Mouse (Mus musculus) forebrain, embryonic 14.5 days (tissue): ENCODE data around the gene Gin1. TPM values are rescaled to one million over a fixed set of nuclear protein-coding genes. Genes with fewer than 3 reads are reported as not detected.
"Not testable (repeated sequence)": the region's sequence is repeated elsewhere in the genome, so short reads cannot be mapped to it uniquely, and the experiment has no call there.

Experiments used
- ATAC-seq: fragments of 200-750 bp; cut with Nextera tagmentation; 2 replicates; pipeline ENCODE4 v1.8.0; 2017; ENCODE audit warnings: mild to moderate bottlenecking, moderate library complexity
- DNase-seq: peaks from one replicate; pipeline ENCODE4 v3.0.0-alpha.2; 2015; ENCODE audit warnings: low spot score
- H3K27ac ChIP-seq: fragments of 300-500 bp; sonication (generic); 2 replicates; pipeline ENCODE4 v1.5.1; 2014; ENCODE audit warnings: low read depth, mild to moderate bottlenecking, control low read depth, low read length, moderate library complexity
- H3K27me3 ChIP-seq: fragments of 300-500 bp; sonication (generic); replicated peaks from 2 replicates; pipeline ENCODE4 v1.6.1; 2014; ENCODE audit warnings: low read length, control low read depth, mixed read lengths; ENCODE audit not compliant: control insufficient read depth, insufficient read depth
- H3K36me3 ChIP-seq: fragments of 300-500 bp; sonication (generic); 2 replicates; pipeline ENCODE4 v1.6.1; 2014; ENCODE audit warnings: low read length, control low read depth; ENCODE audit not compliant: control insufficient read depth, insufficient read depth
- H3K4me1 ChIP-seq: fragments of 300-500 bp; sonication (generic); 2 replicates; pipeline ENCODE4 v1.6.1; 2014; ENCODE audit warnings: antibody characterized with exemption, low read length, control low read depth; ENCODE audit not compliant: control insufficient read depth, insufficient read depth
- H3K4me2 ChIP-seq: fragments of 300-500 bp; sonication (generic); 2 replicates; pipeline ENCODE4 v1.6.1; 2014; ENCODE audit warnings: mild to moderate bottlenecking, control low read depth, low read length
- H3K4me3 ChIP-seq: fragments of 300-500 bp; sonication (generic); 2 replicates; pipeline ENCODE4 v1.5.1; 2014; ENCODE audit warnings: low read depth, low read length, control low read depth
- H3K9ac ChIP-seq: fragments of 300-500 bp; sonication (generic); 2 replicates; pipeline ENCODE4 v1.6.1; 2014; ENCODE audit warnings: mild to moderate bottlenecking, low read length, control low read depth, moderate library complexity
- H3K9me3 ChIP-seq: fragments of 300-500 bp; sonication (generic); replicated peaks from 2 replicates; pipeline ENCODE4 v1.6.1; 2016; ENCODE audit warnings: low read length, control low read depth, mixed read lengths; ENCODE audit not compliant: control insufficient read depth
- WGBS: fragments of 180-500 bp; shearing (Covaris S2); extraction: QIAGEN DNeasy Blood & Tissue Kit; methylation state at CpG from one replicate; pipeline ENCODE4 v1.1.7; 2014; 5-methylcytosine and 5-hydroxymethylcytosine counted together
- polyA plus RNA-seq: library from polyadenylated mRNA; unstranded; fragments of >200 nt; fragmentation: Nextera tagmentation; extraction: Ambion mirVana; gene quantifications from 2 replicates; pipeline ENCODE4 v1.2.1, GENCODE M21; 2014

The Gin1 gene
- polyA plus RNA-seq, 1 experiment from 2014 or later: 16.5 TPM

GRCm38 (mm10) chr1:97759841-97760240 lies 10.1 kb upstream of the Gin1 start:
- ATAC-seq: no peak
- H3K27me3 ChIP-seq: no peaks in the 10 kb centered on the region
- H3K4me2 ChIP-seq: no peak overlapping the region
- H3K4me3 ChIP-seq: no peak overlapping the region
- H3K27ac ChIP-seq: no peak overlapping the region
- no peak for DNase-seq
- no peaks in the 10 kb centered on the region for H3K9me3 ChIP-seq
- no peaks in the 10 kb centered on the region; the same call in 1 of the 2 replicates for H3K4me1 ChIP-seq
- peaks cover 20% of the 10 kb centered on the region for H3K36me3 ChIP-seq
- no peak overlapping the region for H3K9ac ChIP-seq

GRCm38 (mm10) chr1:97760598-97760997 lies 9.4 kb upstream of the Gin1 start:
- ATAC-seq (no peak), DNase-seq (no peak)
- Histone ChIP-seq H3K4me3 (no peak overlapping the region), H3K4me2 (no peak overlapping the region), H3K36me3 (peaks cover 13% of the 10 kb centered on the region), H3K27ac (no peak overlapping the region), H3K4me1 (no peaks in the 10 kb centered on the region; the same call in 1 of the 2 replicates), H3K27me3 (no peaks in the 10 kb centered on the region), H3K9ac (no peak overlapping the region), H3K9me3 (no peaks in the 10 kb centered on the region)
- WGBS: 91% methylated on average over 7 of the region's 7 CpGs

- no peak overlapping the region for H3K4me3 ChIP-seq
- no peak overlapping the region for H3K9ac ChIP-seq
- no peak for DNase-seq
- ATAC-seq: no peak
- H3K36me3 ChIP-seq: peaks cover 10% of the 10 kb centered on the region
- H3K27ac ChIP-seq: no peak overlapping the region
- H3K27me3 ChIP-seq: no peaks in the 10 kb centered on the region
- H3K9me3 ChIP-seq: no peaks in the 10 kb centered on the region
- no peaks in the 10 kb centered on the region; the same call in 1 of the 2 replicates for H3K4me1 ChIP-seq
- no peak overlapping the region for H3K4me2 ChIP-seq
- WGBS: 73% methylated on average over 6 of the region's 6 CpGs
Observed at GRCm38 (mm10) chr1:97761477-97761876, 8.5 kb upstream of the Gin1 start.

GRCm38 (mm10) chr1:97765712-97766111 lies 4.3 kb upstream of the Gin1 start:
- H3K9ac ChIP-seq, H3K4me2 ChIP-seq, H3K36me3 ChIP-seq, ATAC-seq, H3K9me3 ChIP-seq, H3K27me3 ChIP-seq, H3K27ac ChIP-seq, H3K4me3 ChIP-seq, DNase-seq: not testable (repeated sequence)
- peaks cover 13% of the 10 kb centered on the region for H3K4me1 ChIP-seq
- 86% methylated on average over 4 of the region's 4 CpGs for WGBS

GRCm38 (mm10) chr1:97768089-97768488 lies 1.9 kb upstream of the Gin1 start:
- Histone ChIP-seq H3K27me3 (no peaks in the 10 kb centered on the region), H3K4me2 (peak overlapping the region; percentile 68), H3K27ac (no peak overlapping the region), H3K36me3 (no peaks in the 10 kb centered on the region), H3K9ac (no peak overlapping the region), H3K4me3 (peak overlapping the region; percentile 90), H3K4me1 (peaks cover 17% of the 10 kb centered on the region), H3K9me3 (no peaks in the 10 kb centered on the region)
- WGBS: 81% methylated on average over 2 of the region's 2 CpGs
- ATAC-seq (no peak), DNase-seq (no peak)

GRCm38 (mm10) chr1:97768906-97769293 lies 1.1 kb upstream of the Gin1 start:
- DNase-seq (no peak), ATAC-seq (no peak)
- WGBS: 9% methylated on average over 7 of the region's 7 CpGs
- Histone ChIP-seq H3K36me3 (no peaks in the 10 kb centered on the region), H3K4me3 (peak overlapping the region; percentile 90), H3K9me3 (no peaks in the 10 kb centered on the region), H3K4me1 (peaks cover 17% of the 10 kb centered on the region), H3K9ac (peak overlapping the region; percentile 89), H3K27ac (peak overlapping the region; percentile 80; the same call in 1 of the 2 replicates), H3K4me2 (peak overlapping the region; percentile 68), H3K27me3 (no peaks in the 10 kb centered on the region)

- peak; percentile 62 for ATAC-seq
- Histone ChIP-seq H3K27ac (peak overlapping the region; percentile 80), H3K4me3 (peak overlapping the region; percentile 90), H3K9me3 (no peaks in the 10 kb centered on the region), H3K4me1 (peaks cover 17% of the 10 kb centered on the region), H3K27me3 (no peaks in the 10 kb centered on the region), H3K4me2 (peak overlapping the region; percentile 68), H3K36me3 (no peaks in the 10 kb centered on the region), H3K9ac (peak overlapping the region; percentile 89)
- 0% methylated on average over 40 of the region's 40 CpGs for WGBS
- peak; percentile 24 for DNase-seq
Observed at GRCm38 (mm10) chr1:97769294-97769903, 573 bp upstream of the Gin1 start.

GRCm38 (mm10) chr1:97771118-97771517 lies 1.1 kb downstream of the Gin1 start:
- H3K4me1 ChIP-seq: peaks cover 17% of the 10 kb centered on the region
- H3K27ac ChIP-seq: no peak overlapping the region
- H3K27me3 ChIP-seq: no peaks in the 10 kb centered on the region
- WGBS: 62% methylated on average over 7 of the region's 7 CpGs
- H3K9me3 ChIP-seq: no peaks in the 10 kb centered on the region
- peak overlapping the region; percentile 9; the same call in 1 of the 2 replicates for H3K4me3 ChIP-seq
- ATAC-seq: no peak
- 0 out of 2 replicates have a peak, but pooled peaks cover under 1% of the 10 kb centered on the region for H3K36me3 ChIP-seq
- no peak for DNase-seq
- H3K4me2 ChIP-seq: peak overlapping the region; percentile 66
- no peak overlapping the region for H3K9ac ChIP-seq

- DNase-seq (no peak), ATAC-seq (no peak)
- Histone ChIP-seq H3K27me3 (no peaks in the 10 kb centered on the region), H3K27ac (no peak overlapping the region), H3K4me3 (no peak overlapping the region), H3K4me2 (no peak overlapping the region), H3K9me3 (no peaks in the 10 kb centered on the region), H3K9ac (no peak overlapping the region), H3K4me1 (peaks cover 17% of the 10 kb centered on the region), H3K36me3 (0 out of 2 replicates have a peak, but pooled peaks cover 2% of the 10 kb centered on the region)
- 92% methylated on average over 5 of the region's 5 CpGs for WGBS
Observed at GRCm38 (mm10) chr1:97771727-97772126, 1.8 kb downstream of the Gin1 start.
